Mouse (Mus musculus): ENCODE results near the gene Slc7a15.

DNA sequence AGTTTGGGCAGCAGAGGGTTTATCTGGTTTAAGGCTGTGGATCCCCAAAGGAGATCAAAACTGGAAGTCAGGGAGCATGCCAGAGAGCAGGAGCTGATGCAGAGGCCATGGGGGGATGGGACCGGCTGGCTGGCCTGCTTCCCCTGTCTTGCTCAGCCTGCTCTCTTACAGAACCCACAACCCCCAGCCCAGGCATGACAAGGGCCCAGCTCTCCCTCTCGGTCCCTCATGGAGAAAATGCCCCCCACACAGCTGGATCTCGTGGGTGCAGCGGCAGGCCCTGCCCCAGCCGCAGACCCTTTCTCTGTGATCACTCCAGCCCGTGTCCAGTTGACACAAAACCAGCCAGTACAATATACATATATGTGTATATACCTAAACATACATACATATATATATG is 30.7 kb upstream of the Slc7a15 start:
- TF ChIP-seq POLR2A (IDR thresholded peaks at IDR 0.05; ENCODE audit: insufficient read length, low read depth) (no peak), USF1 (IDR thresholded peaks at IDR 0.05; ENCODE audit: low read depth) (no peak), MYOG (IDR thresholded peaks at IDR 0.05; ENCODE audit: control insufficient read depth in 1 of 3, insufficient read depth in 1 of 3, insufficient read length in 2 of 3, low read depth in 2 of 3) (no peak), POLR2AphosphoS2 (IDR thresholded peaks at IDR 0.05; ENCODE audit: insufficient read length, low read depth) (no peak), E2F4 (IDR thresholded peaks at IDR 0.05; ENCODE audit: insufficient read depth) (no peak), SRF (IDR thresholded peaks at IDR 0.05; ENCODE audit: control insufficient read depth, insufficient read length, low read depth) (no peak), TCF3 (IDR thresholded peaks at IDR 0.05; ENCODE audit: insufficient read length, low read depth) (no peak), MYOD1 (IDR thresholded peaks at IDR 0.05; ENCODE audit: control insufficient read depth in 1 of 3, insufficient read length in 2 of 3, low read depth in 2 of 3) (no peak), TCF12 (IDR thresholded peaks at IDR 0.05; ENCODE audit: insufficient read depth, poor library complexity, severe bottlenecking) (no peak), REST (IDR thresholded peaks at IDR 0.05; ENCODE audit: insufficient read depth, insufficient read length) (no peak), CEBPB (IDR thresholded peaks at IDR 0.05; ENCODE audit: insufficient read depth, poor library complexity, severe bottlenecking) (no peak), MAX (IDR thresholded peaks at IDR 0.05; ENCODE audit: low read depth) (no peak)

Data from myocyte (in vitro differentiated cells).